Mouse (Mus musculus) neural tube, embryonic 11.5 days (tissue): ENCODE measurements at regions not wholly inside any gene's neighbourhood (a gene's known extent, or its start where the extent isn't known, plus 50 kb on each side); places are given as distances from the start of the nearest gene placed in this dataset.
"Not testable (repeated sequence)": the region's sequence is repeated elsewhere in the genome, so short reads cannot be mapped to it uniquely, and the experiment has no call there.

Source experiments
- ATAC-seq: fragments of 200-750 bp; cut with Nextera tagmentation; 2 replicates; pipeline ENCODE4 v1.8.0; 2017; ENCODE audit warnings: moderate number of reproducible peaks, mild to moderate bottlenecking, moderate TSS enrichment, moderate library complexity; ENCODE audit not compliant: insufficient read depth, low FRiP score, low TSS enrichment
- DNase-seq: peaks from one replicate; pipeline ENCODE4 v3.0.0-alpha.2; 2015; ENCODE audit warnings: low spot score
- H3K27ac ChIP-seq: fragments of 300-500 bp; sonication (generic); 2 replicates; pipeline ENCODE4 v1.5.1; 2014; ENCODE audit warnings: low read depth, mild to moderate bottlenecking, low read length
- H3K27me3 ChIP-seq: fragments of 300-500 bp; sonication (generic); 2 replicates; pipeline ENCODE4 v1.6.1; 2014; ENCODE audit warnings: mild to moderate bottlenecking, low read length, mixed read lengths; ENCODE audit not compliant: control insufficient read depth, insufficient read depth
- H3K36me3 ChIP-seq: fragments of 300-500 bp; sonication (generic); 2 replicates; pipeline ENCODE4 v1.6.1; 2014; ENCODE audit warnings: mild to moderate bottlenecking, low read length, moderate library complexity, mixed read lengths; ENCODE audit not compliant: control insufficient read depth, insufficient read depth
- H3K4me1 ChIP-seq: fragments of 300-500 bp; sonication (generic); 2 replicates; pipeline ENCODE4 v1.6.1; 2014; ENCODE audit warnings: low read length, mixed read lengths; ENCODE audit not compliant: control insufficient read depth, insufficient read depth
- H3K4me2 ChIP-seq: fragments of 300-500 bp; sonication (generic); 2 replicates; pipeline ENCODE4 v1.6.1; 2014; ENCODE audit warnings: low read depth, mild to moderate bottlenecking, moderate library complexity
- H3K4me3 ChIP-seq: fragments of 300-500 bp; sonication (generic); 2 replicates; pipeline ENCODE4 v1.5.1; 2014; ENCODE audit warnings: low read depth, low read length
- H3K9ac ChIP-seq: fragments of 300-500 bp; sonication (generic); 2 replicates; pipeline ENCODE4 v1.6.1; 2014; ENCODE audit warnings: mild to moderate bottlenecking, low read length
- H3K9me3 ChIP-seq: fragments of 300-500 bp; sonication (generic); 2 replicates; pipeline ENCODE4 v1.6.1; 2016; ENCODE audit warnings: low read length; ENCODE audit not compliant: control insufficient read depth
- WGBS: fragments of 180-500 bp; shearing (Covaris S2); extraction: QIAGEN DNeasy Blood & Tissue Kit; methylation state at CpG from one replicate; pipeline ENCODE4 v1.1.7; 2014; 5-methylcytosine and 5-hydroxymethylcytosine counted together

- no peaks in the 10 kb centered on the region for H3K4me1 ChIP-seq
- DNase-seq (peak; percentile 31), ATAC-seq (no peak)
- WGBS: 75% methylated on average over 12 of the region's 12 CpGs
- no peaks in the 10 kb centered on the region for H3K36me3 ChIP-seq
- H3K4me2 ChIP-seq: no peak overlapping the region
- H3K9ac ChIP-seq: no peak overlapping the region
- H3K9me3 ChIP-seq: no peaks in the 10 kb centered on the region
- no peak overlapping the region for H3K27ac ChIP-seq
- no peak overlapping the region for H3K4me3 ChIP-seq
- H3K27me3 ChIP-seq: no peaks in the 10 kb centered on the region
These were observed 138.5 kb upstream of the Mon1b start for GRCm38 (mm10) chr8:113496896-113497295.

GRCm38 (mm10) chr8:113502671-113503070, 132.7 kb upstream of the Mon1b start:
- Histone ChIP-seq H3K4me1 (no peaks in the 10 kb centered on the region), H3K27me3 (no peaks in the 10 kb centered on the region), H3K4me3 (no peak overlapping the region), H3K36me3 (no peaks in the 10 kb centered on the region), H3K9ac (no peak overlapping the region), H3K27ac (no peak overlapping the region), H3K4me2 (no peak overlapping the region), H3K9me3 (no peaks in the 10 kb centered on the region)
- DNase-seq (no peak), ATAC-seq (no peak)
- WGBS: 68% methylated on average over 4 of the region's 4 CpGs

DNA sequence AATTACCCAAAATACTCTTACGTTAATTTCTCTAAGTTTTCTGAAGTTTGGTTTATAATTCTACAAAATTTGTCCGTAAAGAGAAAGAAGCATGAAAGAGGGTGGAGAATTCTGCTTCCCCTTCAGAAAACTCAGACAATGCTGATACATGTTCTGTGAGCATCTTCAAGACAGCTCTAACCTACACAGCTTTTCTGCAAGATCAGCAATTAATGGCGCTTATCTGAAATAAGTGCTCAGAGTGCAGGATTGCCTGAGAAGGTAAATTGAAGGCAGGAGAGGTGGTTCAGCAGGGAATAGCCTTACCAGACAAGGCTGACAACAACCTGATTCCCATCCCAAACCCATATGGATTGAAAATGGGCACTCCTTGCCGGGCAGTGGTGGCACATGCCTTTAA, 122.5 kb upstream of the Mon1b start:
- DNase-seq (no peak), ATAC-seq (no peak)
- no peak overlapping the region for H3K27ac ChIP-seq
- no peaks in the 10 kb centered on the region for H3K4me1 ChIP-seq
- no peaks in the 10 kb centered on the region for H3K9me3 ChIP-seq
- no peaks in the 10 kb centered on the region for H3K36me3 ChIP-seq
- H3K4me2 ChIP-seq: no peak overlapping the region
- WGBS: 96% methylated on average over 4 of the region's 4 CpGs
- H3K9ac ChIP-seq: no peak overlapping the region
- H3K27me3 ChIP-seq: no peaks in the 10 kb centered on the region
- H3K4me3 ChIP-seq: no peak overlapping the region

DNA sequence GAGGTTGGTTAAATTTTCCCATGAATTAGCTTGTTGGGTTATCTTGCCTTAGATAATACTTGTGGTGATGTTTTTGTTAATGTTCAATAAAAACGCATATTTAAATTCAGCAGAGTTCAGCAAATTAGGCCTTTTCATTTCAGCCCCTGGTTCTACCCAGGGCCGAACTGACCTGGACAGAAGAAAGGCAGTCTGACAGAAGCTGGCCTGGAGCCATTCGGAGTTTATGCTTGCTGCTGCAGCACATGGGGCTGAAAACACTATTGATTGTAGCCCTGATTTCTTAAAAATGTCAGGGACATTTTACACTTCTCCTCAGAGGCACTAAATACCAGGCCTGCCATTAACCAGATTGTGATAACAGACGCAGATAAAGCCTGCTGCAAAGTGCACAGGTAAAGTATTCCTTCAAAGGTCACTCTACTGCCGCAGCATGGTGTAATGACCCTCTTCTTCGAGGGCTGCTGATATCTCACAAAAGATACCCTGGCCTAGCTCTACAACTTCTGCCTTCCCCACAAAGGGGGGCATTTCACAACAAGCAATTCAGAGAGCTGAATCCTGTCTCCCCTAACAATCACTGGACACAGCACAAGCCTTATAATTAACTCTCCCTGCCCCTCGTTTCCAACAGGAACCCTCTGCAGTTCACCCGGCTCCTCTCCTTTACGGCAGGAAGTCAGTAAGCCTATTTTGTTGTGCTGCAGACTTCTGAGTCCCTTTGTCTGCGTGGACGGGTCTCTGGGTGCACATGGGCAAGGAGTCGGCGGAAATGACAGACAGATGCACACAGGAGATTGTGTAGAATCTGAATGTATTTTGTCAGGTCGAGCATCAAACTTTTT, 121.3 kb upstream of the Mon1b start:
- no peaks in the 10 kb centered on the region for H3K27me3 ChIP-seq
- H3K4me2 ChIP-seq: no peak overlapping the region
- 70% methylated on average over 14 of the region's 14 CpGs for WGBS
- H3K36me3 ChIP-seq: no peaks in the 10 kb centered on the region
- no peak overlapping the region for H3K4me3 ChIP-seq
- DNase-seq (no peak), ATAC-seq (no peak)
- no peak overlapping the region for H3K9ac ChIP-seq
- no peak overlapping the region for H3K27ac ChIP-seq
- H3K9me3 ChIP-seq: no peaks in the 10 kb centered on the region
- H3K4me1 ChIP-seq: no peaks in the 10 kb centered on the region

DNA sequence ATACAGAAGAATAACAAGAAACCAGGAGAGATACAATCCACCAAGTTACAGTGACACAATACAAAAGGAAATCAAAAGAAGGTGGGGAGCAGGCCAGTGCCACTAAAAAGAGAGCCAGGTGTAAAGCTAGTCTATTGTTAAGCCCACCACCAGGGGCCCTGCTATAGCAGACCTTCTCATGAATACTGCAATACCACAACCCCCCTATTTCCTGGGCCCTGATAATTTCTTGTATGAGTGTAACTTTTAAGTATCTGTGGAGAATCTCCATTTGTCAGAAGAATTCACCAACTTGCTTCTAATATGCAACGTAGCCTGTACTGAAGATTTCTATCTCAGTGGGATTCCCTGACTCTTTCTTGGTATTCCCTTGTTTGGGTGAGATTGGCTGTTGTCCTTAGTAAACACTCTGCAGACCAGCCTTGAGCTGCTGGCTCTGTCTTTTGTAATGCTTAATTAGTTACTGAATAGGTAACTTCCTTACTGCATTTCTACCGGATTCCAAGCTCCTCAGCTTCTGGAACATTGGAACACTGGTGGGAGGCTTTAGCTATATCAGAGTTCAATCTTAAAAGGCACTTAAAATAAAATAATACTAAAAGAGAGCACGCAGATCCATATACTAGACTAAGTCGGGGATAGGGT, 120.5 kb upstream of the Mon1b start:
- H3K9me3 ChIP-seq, H3K4me3 ChIP-seq, H3K9ac ChIP-seq, H3K4me2 ChIP-seq, H3K36me3 ChIP-seq, DNase-seq, H3K27me3 ChIP-seq, ATAC-seq, H3K27ac ChIP-seq, H3K4me1 ChIP-seq: not testable (repeated sequence)
- WGBS: 64% methylated on average over 4 of the region's 4 CpGs

DNA sequence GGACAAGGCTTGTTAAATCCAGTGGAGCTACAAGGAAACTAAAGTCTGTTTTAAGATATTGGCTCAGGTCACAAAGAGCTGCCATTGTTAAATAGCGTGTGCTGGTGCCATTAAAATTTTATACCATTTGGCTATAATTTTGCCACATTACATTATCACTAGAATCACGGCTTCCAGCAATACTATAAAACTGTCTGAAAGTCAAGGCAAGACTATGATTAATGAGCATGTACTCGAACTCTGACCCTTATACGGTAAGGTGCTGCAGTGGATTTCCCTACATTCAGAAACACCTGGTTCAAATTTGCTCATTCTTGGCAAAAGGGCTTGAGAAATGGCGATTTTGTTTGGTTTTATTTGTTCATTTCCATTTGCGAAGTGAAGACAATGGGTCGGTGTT, 119.2 kb upstream of the Mon1b start:
- Histone ChIP-seq H3K4me1 (no peaks in the 10 kb centered on the region), H3K9me3 (no peaks in the 10 kb centered on the region), H3K4me3 (no peak overlapping the region), H3K36me3 (no peaks in the 10 kb centered on the region), H3K9ac (no peak overlapping the region), H3K4me2 (no peak overlapping the region), H3K27ac (no peak overlapping the region), H3K27me3 (no peaks in the 10 kb centered on the region)
- no peak for DNase-seq
- ATAC-seq: no peak
- 82% methylated on average over 7 of the region's 7 CpGs for WGBS

GRCm38 (mm10) chr8:113517912-113518311, 117.5 kb upstream of the Mon1b start:
- no peak for DNase-seq
- Histone ChIP-seq H3K4me2 (no peak overlapping the region), H3K9ac (no peak overlapping the region), H3K9me3 (no peaks in the 10 kb centered on the region), H3K36me3 (no peaks in the 10 kb centered on the region), H3K27ac (no peak overlapping the region), H3K27me3 (no peaks in the 10 kb centered on the region), H3K4me1 (no peaks in the 10 kb centered on the region), H3K4me3 (no peak overlapping the region)
- WGBS: 96% methylated on average over 1 of the region's 1 CpGs
- no peak for ATAC-seq

- no peak overlapping the region for H3K27ac ChIP-seq
- no peaks in the 10 kb centered on the region for H3K27me3 ChIP-seq
- no peaks in the 10 kb centered on the region for H3K4me1 ChIP-seq
- H3K36me3 ChIP-seq: no peaks in the 10 kb centered on the region
- 71% methylated on average over 1 of the region's 1 CpGs for WGBS
- no peak for ATAC-seq
- H3K9me3 ChIP-seq: no peaks in the 10 kb centered on the region
- no peak overlapping the region for H3K4me3 ChIP-seq
- H3K9ac ChIP-seq: no peak overlapping the region
- H3K4me2 ChIP-seq: no peak overlapping the region
- no peak for DNase-seq
These were observed 111.8 kb upstream of the Mon1b start for GRCm38 (mm10) chr8:113523561-113523960.

- Histone ChIP-seq H3K4me2 (no peak overlapping the region), H3K27me3 (no peaks in the 10 kb centered on the region), H3K36me3 (no peaks in the 10 kb centered on the region), H3K27ac (no peak overlapping the region), H3K4me3 (no peak overlapping the region), H3K4me1 (no peaks in the 10 kb centered on the region), H3K9ac (no peak overlapping the region), H3K9me3 (no peaks in the 10 kb centered on the region)
- ATAC-seq (no peak), DNase-seq (no peak)
- WGBS: 77% methylated on average over 10 of the region's 10 CpGs
These were observed 104.2 kb upstream of the Mon1b start for GRCm38 (mm10) chr8:113531116-113531665.
